ENCODE assay signal across 9 mouse cellular contexts in the genomic region with DNA sequence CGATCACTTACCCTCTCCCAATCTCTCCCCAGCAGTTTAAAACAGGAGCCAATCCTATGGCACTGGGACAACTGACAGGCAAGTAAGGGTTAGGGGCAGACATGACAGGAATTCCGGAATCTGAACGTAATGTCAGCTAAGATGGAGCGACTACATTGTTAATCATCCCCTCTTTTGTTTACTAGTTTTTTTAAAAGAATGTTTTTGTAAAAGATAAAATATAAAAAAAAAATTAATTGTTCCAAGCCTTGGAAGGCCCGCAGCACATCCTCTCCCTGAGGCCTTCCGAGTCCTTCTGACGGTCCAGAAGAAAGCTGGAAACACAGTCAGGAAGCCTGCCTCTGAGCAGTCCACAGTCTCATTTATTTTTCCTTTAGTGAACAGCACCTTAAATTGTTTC.
DNase-seq lines count a peak whose midpoint lies in the region; ATAC-seq and TF ChIP-seq lines count a peak whose summit lies in the region.
"Had no signal": no experiment of that assay in that cellular context is flagged by ENCODE, and none has a peak within 500 bp of the region (broad histone marks: within the 10 kb centered on the region; RNA-seq: fewer than 3 reads in every experiment).

No protein-coding gene starts in this region.

- peaks cover 21% of the 10 kb centered on the region for H3K36me3 ChIP-seq in forebrain, embryonic 10.5 days (replicated peaks)
- no peaks in the 10 kb centered on the region for H3K36me3 ChIP-seq in forebrain, postnatal 0 days (ENCODE audit: insufficient read depth)
- no peaks in the 10 kb centered on the region; the same call in 1 of the 2 replicates for H3K36me3 ChIP-seq in lung, embryonic 14.5 days (ENCODE audit: insufficient read depth)
- no peaks in the 10 kb centered on the region for H3K36me3 ChIP-seq in hindbrain, embryonic 14.5 days (replicated peaks; ENCODE audit: control insufficient read depth, insufficient read depth)
- no peaks in the 10 kb centered on the region for H3K36me3 ChIP-seq in neural tube, embryonic 13.5 days

- H3K9me3 ChIP-seq in forebrain, embryonic 10.5 days: no peaks in the 10 kb centered on the region
- H3K9me3 ChIP-seq in forebrain, postnatal 0 days (ENCODE audit: low read length): no peaks in the 10 kb centered on the region
- no peaks in the 10 kb centered on the region for H3K9me3 ChIP-seq in lung, embryonic 14.5 days (ENCODE audit: low read depth, low read length)
- H3K9me3 ChIP-seq in hindbrain, embryonic 14.5 days (ENCODE audit: control insufficient read depth, low read length): no peaks in the 10 kb centered on the region
- H3K9me3 ChIP-seq in neural tube, embryonic 13.5 days: no peaks in the 10 kb centered on the region

- peaks cover 100% of the 10 kb centered on the region for H3K4me1 ChIP-seq in forebrain, embryonic 10.5 days
- H3K4me1 ChIP-seq in forebrain, postnatal 0 days (ENCODE audit: insufficient read depth): peaks cover 37% of the 10 kb centered on the region
- H3K4me1 ChIP-seq in lung, embryonic 14.5 days (ENCODE audit: insufficient read depth): peaks cover 49% of the 10 kb centered on the region
- H3K4me1 ChIP-seq in hindbrain, embryonic 14.5 days (replicated peaks; ENCODE audit: control insufficient read depth, insufficient read depth, low read length): peaks cover 78% of the 10 kb centered on the region
- peaks cover 96% of the 10 kb centered on the region for H3K4me1 ChIP-seq in neural tube, embryonic 13.5 days (replicated peaks)

- ATAC-seq in forebrain, postnatal 0 days: no peak
- ATAC-seq in lung, embryonic 14.5 days (ENCODE audit: insufficient read depth): no peak
- no peak for ATAC-seq in hindbrain, embryonic 14.5 days (ENCODE audit: low FRiP score)
- ATAC-seq in neural tube, embryonic 13.5 days (ENCODE audit: low read depth): no peak

- H3K27me3 ChIP-seq in forebrain, embryonic 10.5 days (ENCODE audit: poor library complexity, severe bottlenecking): no peaks in the 10 kb centered on the region
- no peaks in the 10 kb centered on the region for H3K27me3 ChIP-seq in forebrain, postnatal 0 days (ENCODE audit: insufficient read depth, low read length)
- H3K27me3 ChIP-seq in lung, embryonic 14.5 days (ENCODE audit: insufficient read depth, low read length): no peaks in the 10 kb centered on the region
- H3K27me3 ChIP-seq in hindbrain, embryonic 14.5 days (ENCODE audit: control insufficient read depth, insufficient read depth, low read length): no peaks in the 10 kb centered on the region
- no peaks in the 10 kb centered on the region for H3K27me3 ChIP-seq in neural tube, embryonic 13.5 days

- TF ChIP-seq CTCF in forebrain, postnatal 0 days (IDR thresholded peaks at IDR 0.05; ENCODE audit: low read depth): no peak
- no peak for TF ChIP-seq CTCF in lung, embryonic 14.5 days (IDR thresholded peaks at IDR 0.05; ENCODE audit: low read depth)

- H3K4me3 ChIP-seq in forebrain, embryonic 10.5 days: peak overlapping the region; percentile 24; the same call in 1 of the 2 replicates
- no peak overlapping the region for H3K4me3 ChIP-seq in forebrain, postnatal 0 days (ENCODE audit: low read depth, low read length)
- no peak overlapping the region for H3K4me3 ChIP-seq in lung, embryonic 14.5 days (ENCODE audit: low read depth, low read length)
- no peak overlapping the region for H3K4me3 ChIP-seq in hindbrain, embryonic 14.5 days (replicated peaks; ENCODE audit: low read length)
- no peak overlapping the region for H3K4me3 ChIP-seq in neural tube, embryonic 13.5 days

- H3K9ac ChIP-seq in forebrain, postnatal 0 days: no peak overlapping the region
- H3K9ac ChIP-seq in lung, embryonic 14.5 days: no peak overlapping the region
- no peak overlapping the region for H3K9ac ChIP-seq in hindbrain, embryonic 14.5 days
- H3K9ac ChIP-seq in neural tube, embryonic 13.5 days: no peak overlapping the region

- DNase-seq in forebrain, embryonic 10.5 days (ENCODE audit: extremely low spot score, low spot score): no peak
- DNase-seq in forebrain, postnatal 0 days: no peak
- no peak for DNase-seq in lung, embryonic 14.5 days
- no peak for DNase-seq in lung, postnatal 36 days
- no peak for DNase-seq in hindbrain, embryonic 14.5 days (ENCODE audit: low spot score)
- no peak for DNase-seq in ovary, adult 18-20 months (ENCODE audit: low spot score)
- DNase-seq in layer of hippocampus, postnatal 14 days (ENCODE audit: low spot score in 2 of 2): no peak
- DNase-seq: cerebellum, postnatal 36 days had no signal

- 71% methylated on average over 7 of the region's 7 CpGs for WGBS in forebrain, embryonic 10.5 days
- WGBS in forebrain, postnatal 0 days: 44% methylated on average over 7 of the region's 7 CpGs
- 58% methylated on average over 7 of the region's 7 CpGs for WGBS in lung, embryonic 14.5 days
- 50% methylated on average over 7 of the region's 7 CpGs for WGBS in hindbrain, embryonic 14.5 days
- whole genome bisulfite sequencing in neural tube, embryonic 13.5 days: 47% methylated on average over 7 of the region's 7 CpGs

- no peak overlapping the region for H3K4me2 ChIP-seq in forebrain, postnatal 0 days (ENCODE audit: low read depth)
- no peak overlapping the region for H3K4me2 ChIP-seq in lung, embryonic 14.5 days
- H3K4me2 ChIP-seq in hindbrain, embryonic 14.5 days (replicated peaks): no peak overlapping the region
- no peak overlapping the region for H3K4me2 ChIP-seq in neural tube, embryonic 13.5 days

- peak overlapping the region; percentile 91 for H3K27ac ChIP-seq in forebrain, embryonic 10.5 days
- H3K27ac ChIP-seq in forebrain, postnatal 0 days (ENCODE audit: low read depth, low read length): no peak overlapping the region
- H3K27ac ChIP-seq in lung, embryonic 14.5 days (ENCODE audit: low read depth): peak overlapping the region; percentile 81; the same call in 1 of the 2 replicates
- peak overlapping the region; percentile 83 for H3K27ac ChIP-seq in hindbrain, embryonic 14.5 days
- peak overlapping the region; percentile 89 for H3K27ac ChIP-seq in neural tube, embryonic 13.5 days (replicated peaks)
